Mouse (Mus musculus): ENCODE data around the gene Aldh3b2.

DNA sequence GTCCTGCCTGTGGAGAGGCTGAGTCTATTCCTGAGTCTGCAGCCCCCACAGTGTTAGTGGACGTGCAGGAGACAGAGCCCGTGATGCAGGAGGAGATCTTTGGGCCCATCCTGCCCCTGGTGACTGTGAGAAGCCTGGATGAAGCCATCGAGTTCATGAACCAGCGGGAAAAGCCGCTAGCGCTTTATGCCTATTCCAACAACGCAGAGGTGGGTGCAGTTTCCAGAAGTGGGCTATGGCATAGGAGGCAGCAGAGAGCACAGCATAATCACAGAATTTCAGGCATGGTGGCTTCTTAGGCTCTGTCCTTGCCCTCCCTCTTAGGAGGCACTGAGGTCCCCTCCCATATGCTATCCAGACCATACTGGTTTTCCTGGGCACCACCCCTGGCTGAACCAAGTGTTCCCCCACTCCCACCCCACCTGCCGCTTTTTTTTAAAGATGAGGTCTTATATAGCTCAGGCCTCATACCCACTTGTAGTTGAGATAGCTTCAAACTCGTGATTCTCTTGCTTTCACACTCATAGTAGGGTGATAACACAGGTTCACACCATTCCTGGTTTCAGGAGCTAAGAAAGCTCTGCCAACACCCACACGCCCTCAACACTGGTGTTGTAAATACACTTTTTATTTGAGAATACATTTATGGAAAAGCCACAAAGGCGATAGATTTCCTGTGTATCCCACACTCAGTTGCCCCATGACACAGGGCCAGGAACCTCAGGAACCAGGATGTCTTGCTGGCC is 5.6 kb upstream of the Aldh3b2 start:
- TF ChIP-seq POLR2A (IDR thresholded peaks at IDR 0.05; ENCODE audit: insufficient read length, low read depth) (no peak), MAX (IDR thresholded peaks at IDR 0.05; ENCODE audit: low read depth) (no peak), POLR2AphosphoS2 (IDR thresholded peaks at IDR 0.05; ENCODE audit: insufficient read length, low read depth) (no peak), USF1 (IDR thresholded peaks at IDR 0.05; ENCODE audit: low read depth) (no peak), TCF12 (IDR thresholded peaks at IDR 0.05; ENCODE audit: insufficient read depth, poor library complexity, severe bottlenecking) (no peak), E2F4 (IDR thresholded peaks at IDR 0.05; ENCODE audit: insufficient read depth) (no peak), SRF (IDR thresholded peaks at IDR 0.05; ENCODE audit: control insufficient read depth, insufficient read length, low read depth) (no peak), CEBPB (IDR thresholded peaks at IDR 0.05; ENCODE audit: insufficient read depth, poor library complexity, severe bottlenecking) (no peak), MYOG (IDR thresholded peaks at IDR 0.05; ENCODE audit: control insufficient read depth in 1 of 3, insufficient read depth in 1 of 3, insufficient read length in 2 of 3, low read depth in 2 of 3) (no peak), REST (IDR thresholded peaks at IDR 0.05; ENCODE audit: insufficient read depth, insufficient read length) (no peak)

Data from myocyte (in vitro differentiated cells).